Mouse (Mus musculus) embryonic fibroblast, embryonic 13.5 days (primary cell): ENCODE measurements around the gene Gzf1. TPM values are rescaled to one million over a fixed set of nuclear protein-coding genes. Genes with fewer than 3 reads are reported as not detected.

Source experiments
- H3K27ac ChIP-seq: 2 replicates; pipeline ENCODE4 v1.5.1; 2012; ENCODE audit warnings: low read length, control low read depth, inconsistent platforms; ENCODE audit not compliant: insufficient read depth
- H3K4me1 ChIP-seq: 2 replicates; pipeline ENCODE4 v1.6.1; 2011; ENCODE audit warnings: low read length; ENCODE audit not compliant: control insufficient read depth, insufficient read depth
- H3K4me3 ChIP-seq: 2 replicates; pipeline ENCODE4 v1.5.1; 2011; ENCODE audit warnings: mild to moderate bottlenecking, control low read depth, low read length; ENCODE audit not compliant: insufficient read depth
- CTCF ChIP-seq: IDR thresholded peaks from 2 replicates; pipeline ENCODE4 v1.5.1; 2011; ENCODE audit warnings: mild to moderate bottlenecking, control low read depth, low read length, moderate library complexity, borderline replicate concordance; ENCODE audit not compliant: insufficient read depth
- POLR2A ChIP-seq: IDR thresholded peaks from 2 replicates; pipeline ENCODE4 v1.6.1; 2011; ENCODE audit warnings: low read depth, mild to moderate bottlenecking, control low read depth, low read length, moderate library complexity
- polyA plus RNA-seq: library from polyadenylated mRNA; stranded (reverse); fragments of >200 nt; gene quantifications from 2 replicates; pipeline ENCODE4 v1.2.4, GENCODE M21; 2011; ENCODE audit warnings: low read depth; ENCODE audit not compliant: missing spikeins, insufficient read length

Gzf1 gene
- 17.8 and 23.5 TPM in 2 replicates for polyA plus RNA-seq

DNA sequence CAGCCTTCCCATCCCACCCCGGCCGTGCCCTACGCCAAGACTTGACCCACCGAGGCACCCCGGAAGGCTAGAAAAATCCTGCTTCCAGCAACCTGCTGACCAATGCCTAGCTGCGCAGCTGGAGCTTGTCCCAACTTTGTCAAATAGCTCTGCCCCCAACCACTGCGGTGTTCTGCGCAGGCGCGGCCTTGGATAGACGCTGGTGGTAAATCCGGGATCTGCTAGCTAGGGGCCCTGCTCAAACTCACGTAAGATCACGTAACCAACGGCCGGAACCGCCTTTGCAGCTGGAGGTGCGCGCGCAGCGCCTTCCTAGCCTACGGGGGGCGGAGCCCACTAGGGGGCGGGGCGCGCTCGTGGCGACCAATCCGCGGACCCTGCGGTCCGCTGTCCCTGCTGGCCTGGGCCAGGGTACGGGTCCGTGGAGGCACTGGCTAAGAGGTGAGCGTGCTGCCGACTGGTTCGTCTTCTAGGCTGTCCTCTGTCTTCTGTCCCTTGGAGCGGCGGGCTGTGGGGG, at the start of gene Gzf1:
Gzf1 (plus strand) TSS at position 249 of the 517 bp plus-strand sequence.
- TF ChIP-seq CTCF (no peak), POLR2A (peak; percentile 94)
- H3K27ac ChIP-seq = peak within 1 kb of the TSS; percentile 63
- peaks cover 8% of the 10 kb centered on the region for H3K4me1 ChIP-seq
- H3K4me3 ChIP-seq = peak within 1 kb of the TSS; percentile 80

DNA sequence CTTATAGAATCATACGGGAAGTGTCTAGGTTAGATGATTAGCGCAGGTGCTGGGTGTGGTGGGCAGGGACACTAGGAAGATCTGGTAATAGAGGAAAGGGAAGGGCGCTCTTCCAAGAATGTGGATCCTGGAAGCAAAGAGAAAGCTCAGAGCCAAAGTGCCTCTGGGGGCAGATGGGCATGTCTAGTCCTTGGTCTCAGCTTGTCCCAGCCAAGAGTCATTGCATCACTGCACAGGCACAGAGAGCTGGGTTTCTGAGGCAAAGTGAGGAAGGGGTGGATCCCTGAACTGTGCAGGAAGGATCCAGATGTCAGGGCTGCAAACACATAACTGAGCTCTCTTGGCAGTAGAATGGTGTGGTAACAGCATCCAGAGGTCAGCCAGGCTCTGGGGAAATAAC, 49.2 kb upstream of the Gzf1 start:
- TF ChIP-seq POLR2A (no peak), CTCF (no peak)
- Histone ChIP-seq H3K4me1 (no peaks in the 10 kb centered on the region), H3K27ac (no peak overlapping the region), H3K4me3 (no peak overlapping the region)

DNA sequence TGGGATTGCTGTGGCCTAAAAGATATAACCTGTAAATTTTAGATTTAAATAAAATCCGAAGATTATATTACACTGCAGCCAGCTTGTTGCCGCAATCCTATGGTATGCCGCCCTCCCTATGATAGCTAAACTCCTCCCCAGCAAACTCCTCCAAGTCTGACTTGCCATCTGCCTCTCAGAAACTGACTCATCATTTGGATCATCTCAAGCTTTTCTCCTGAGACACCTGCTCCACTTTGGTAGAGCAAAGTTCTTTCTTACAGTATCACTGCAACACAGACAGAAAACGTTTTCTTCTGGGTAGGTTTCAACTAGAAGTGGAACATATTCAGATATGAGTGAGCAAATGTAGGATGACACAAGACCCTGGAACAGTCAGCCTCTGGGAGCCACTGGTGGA, 46.4 kb upstream of the Gzf1 start:
- Histone ChIP-seq H3K4me3 (no peak overlapping the region), H3K4me1 (no peaks in the 10 kb centered on the region; the same call in 1 of the 2 replicates)
- TF ChIP-seq CTCF (no peak), POLR2A (no peak)

DNA sequence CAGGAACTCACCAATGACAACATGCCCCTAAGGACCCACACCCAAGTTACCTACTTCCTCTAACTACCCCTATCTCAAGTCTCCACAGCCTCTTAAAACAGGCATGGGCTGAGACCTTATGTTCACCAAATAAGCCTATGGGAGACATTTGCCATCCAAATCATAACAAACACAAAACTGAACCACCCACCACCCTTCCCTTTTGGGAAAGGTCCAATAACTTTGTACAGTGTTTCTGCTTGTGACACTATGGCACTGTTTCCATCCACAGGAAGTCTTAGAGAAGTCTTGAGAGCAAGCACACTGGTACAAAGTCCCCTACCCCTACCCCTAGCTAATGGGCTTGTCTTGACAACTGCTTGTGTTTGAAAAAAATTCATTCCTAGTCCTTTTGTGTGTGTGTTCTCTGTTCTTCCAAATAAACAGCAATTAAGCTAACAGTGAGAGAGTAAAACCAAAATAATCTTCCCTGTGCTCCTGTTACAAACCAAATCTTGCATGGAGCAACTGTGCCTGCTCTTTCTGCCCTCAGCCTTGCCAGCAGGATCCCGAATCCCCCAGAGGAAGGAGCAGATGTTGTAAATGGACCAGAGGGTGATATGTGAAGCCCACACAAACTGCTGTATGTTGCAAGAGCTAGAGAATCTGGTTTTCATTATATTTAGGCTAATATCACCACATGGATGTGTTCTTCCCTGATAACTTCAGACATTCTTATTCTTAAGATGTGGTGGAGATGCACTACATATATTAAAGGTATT, 38.0 kb upstream of the Gzf1 start:
- no peak overlapping the region for H3K27ac ChIP-seq
- TF ChIP-seq CTCF = no peak
- TF ChIP-seq POLR2A = no peak
- no peak overlapping the region for H3K4me3 ChIP-seq
- no peaks in the 10 kb centered on the region; the same call in 1 of the 2 replicates for H3K4me1 ChIP-seq

More for the DNA sequence above, 46.4 kb upstream of the Gzf1 start:
- no peak overlapping the region for H3K27ac ChIP-seq

DNA sequence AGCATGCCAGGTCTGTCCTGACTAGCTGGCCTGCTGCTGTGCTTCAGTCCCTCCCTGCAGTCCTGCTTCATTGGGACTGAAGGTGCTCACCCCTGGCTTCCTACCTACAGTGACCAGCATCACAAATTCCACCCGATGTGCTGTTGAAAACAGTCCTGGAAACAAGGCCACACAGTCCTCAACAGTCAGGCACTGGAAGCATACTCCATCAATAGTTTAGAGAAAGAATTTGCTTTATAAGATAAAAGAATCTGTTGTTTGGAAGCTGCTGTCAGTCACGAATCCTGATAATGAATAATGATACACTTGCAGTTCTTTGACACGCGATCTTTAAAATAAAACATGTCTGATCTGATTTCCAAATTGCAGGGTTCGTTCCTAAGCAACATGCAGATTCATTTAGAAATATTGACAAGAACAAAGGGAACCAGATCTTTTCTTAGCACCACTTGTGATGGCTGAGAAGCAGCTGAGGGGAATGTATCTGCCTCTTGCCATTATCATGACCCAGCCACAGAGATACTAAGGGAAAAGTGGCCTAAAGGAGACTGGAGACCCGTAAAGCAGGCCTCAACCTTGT, 36.3 kb upstream of the Gzf1 start:
- TF ChIP-seq CTCF (no peak), POLR2A (no peak)
- Histone ChIP-seq H3K4me3 (no peak overlapping the region), H3K27ac (no peak overlapping the region), H3K4me1 (no peaks in the 10 kb centered on the region; the same call in 1 of the 2 replicates)

DNA sequence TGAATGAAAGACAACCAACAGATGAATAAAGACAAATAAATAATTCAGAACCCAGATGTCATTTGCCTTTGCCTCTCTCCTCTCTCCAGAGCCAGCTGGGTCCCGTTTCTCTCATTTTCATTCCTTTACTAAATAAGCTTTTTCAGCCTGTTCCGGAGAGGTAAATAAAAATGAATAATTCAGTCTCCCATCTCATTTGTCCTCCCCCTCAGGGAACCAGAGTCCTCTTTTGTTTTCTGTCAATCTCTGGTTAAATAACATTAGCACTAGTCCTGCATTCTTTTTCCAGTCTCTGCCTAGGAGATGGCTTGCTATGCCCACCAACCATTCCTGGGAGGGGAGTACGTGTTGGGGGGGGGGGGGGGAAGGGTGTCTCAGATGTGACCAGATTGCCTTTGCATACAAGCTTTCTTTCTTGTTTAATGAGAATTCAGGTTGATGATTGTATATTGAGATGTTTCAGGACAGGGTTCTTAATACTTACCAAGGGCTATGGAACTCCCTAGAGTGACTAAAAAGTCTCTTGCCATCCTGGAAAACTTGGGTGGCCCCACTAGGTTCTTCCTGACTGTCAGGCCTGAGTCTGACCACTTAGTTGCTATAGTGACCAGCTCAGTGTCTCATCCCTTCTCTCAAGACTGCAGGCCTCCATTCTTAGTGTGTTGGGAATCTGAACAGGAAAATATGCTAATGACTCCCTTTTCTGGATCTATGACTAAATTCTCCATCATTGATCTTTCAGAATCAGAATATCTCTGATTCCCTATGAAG, 30.1 kb upstream of the Gzf1 start:
- no peak overlapping the region for H3K27ac ChIP-seq
- TF ChIP-seq POLR2A = no peak
- no peak for TF ChIP-seq CTCF
- no peaks in the 10 kb centered on the region for H3K4me1 ChIP-seq
- H3K4me3 ChIP-seq = no peak overlapping the region

DNA sequence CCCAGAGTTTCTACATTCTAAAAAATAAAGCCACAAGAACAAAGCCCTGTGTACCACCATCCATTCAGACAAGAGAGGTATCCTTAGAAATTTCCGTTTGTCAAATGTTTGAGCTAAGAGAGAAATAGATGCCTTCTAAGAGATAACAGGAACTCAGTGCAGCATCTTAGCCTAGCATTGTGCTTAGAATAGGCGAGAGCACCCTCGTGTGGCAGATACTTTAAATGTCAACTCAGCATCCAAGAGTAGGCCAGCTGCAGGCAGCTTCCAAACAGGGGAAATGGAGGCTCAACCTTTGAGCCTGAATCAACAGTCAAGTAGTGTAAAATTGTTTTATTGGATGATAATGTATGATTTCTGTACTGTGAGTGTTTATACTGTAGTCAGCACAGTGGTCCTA, 25.9 kb upstream of the Gzf1 start:
- no peak overlapping the region for H3K27ac ChIP-seq
- H3K4me3 ChIP-seq = no peak overlapping the region
- no peak for TF ChIP-seq POLR2A
- peak; percentile 39; the same call in 1 of the 2 replicates for TF ChIP-seq CTCF
- H3K4me1 ChIP-seq = no peaks in the 10 kb centered on the region

DNA sequence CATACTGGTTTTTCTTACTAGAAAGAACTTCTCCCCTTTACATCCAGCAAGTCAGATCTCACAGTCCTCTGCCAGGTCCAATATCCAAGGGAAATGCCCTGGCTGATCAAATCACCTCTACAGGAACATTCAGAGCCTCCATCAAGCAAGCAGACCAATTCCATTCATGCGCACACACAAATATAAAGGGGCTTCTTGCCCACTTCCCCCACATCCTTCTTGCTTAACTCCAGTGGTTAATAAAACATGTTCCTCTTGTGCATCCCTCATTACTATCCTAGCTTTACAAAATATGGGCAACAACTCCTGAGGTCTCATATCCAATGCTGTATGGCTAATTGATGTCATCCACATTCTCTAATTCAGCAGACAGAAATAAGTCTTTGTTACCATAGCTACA, 17.4 kb upstream of the Gzf1 start:
- H3K4me1 ChIP-seq = no peaks in the 10 kb centered on the region
- TF ChIP-seq CTCF = no peak
- TF ChIP-seq POLR2A = no peak
- no peak overlapping the region for H3K4me3 ChIP-seq
- no peak overlapping the region for H3K27ac ChIP-seq

DNA sequence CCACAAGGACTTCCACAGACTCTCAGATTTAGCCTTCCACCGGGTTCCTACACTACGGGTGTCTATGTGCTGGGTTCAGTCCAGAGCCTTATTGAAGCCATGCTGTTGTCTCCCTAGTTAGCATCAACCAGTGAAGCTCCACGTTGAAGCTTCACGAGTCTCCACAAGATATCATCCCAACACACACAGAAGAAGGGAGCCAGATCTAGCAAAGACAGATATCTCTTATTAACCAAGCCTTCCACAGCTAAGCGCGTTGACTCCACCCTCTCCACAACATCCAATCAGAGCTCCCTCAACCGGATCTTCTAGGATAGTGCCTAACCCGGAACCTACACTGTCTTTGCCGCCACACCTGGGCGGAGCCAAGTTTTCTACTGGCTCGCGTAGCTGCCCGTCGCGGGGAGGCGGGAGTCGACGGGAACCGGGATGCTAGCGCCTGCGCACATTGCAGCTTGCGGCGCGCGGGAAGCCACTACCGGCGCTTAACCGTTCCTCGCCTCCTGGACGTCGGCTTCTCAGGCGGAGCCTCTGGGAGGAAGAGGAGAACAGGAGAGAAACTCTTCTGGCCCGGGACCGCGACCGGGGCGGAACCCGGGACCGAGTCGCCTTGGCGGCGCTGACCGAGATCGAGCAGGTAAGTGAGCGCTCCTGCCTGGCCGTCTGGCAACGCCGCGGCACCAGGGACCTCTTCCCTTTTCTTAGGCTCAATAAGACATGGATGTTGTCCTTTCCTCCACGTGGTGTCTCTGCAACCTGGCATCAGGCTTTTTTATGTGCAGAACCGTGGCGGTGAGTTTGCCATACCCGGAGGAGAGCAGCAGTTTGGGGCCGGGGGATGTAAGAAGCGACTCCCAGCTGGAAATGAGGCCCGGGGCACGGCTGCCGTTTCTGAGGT, 8.4 kb upstream of the Gzf1 start, which contains the start of gene Nxt1:
Nxt1 (plus strand) TSS at position 403 of the 898 bp plus-strand sequence.
- Histone ChIP-seq H3K4me3 (peak within 1 kb of the TSS; percentile 92), H3K4me1 (peaks cover 4% of the 10 kb centered on the region), H3K27ac (peak within 1 kb of the TSS; percentile 69)
- no peak for TF ChIP-seq CTCF
- TF ChIP-seq POLR2A = peak; percentile 85
